8 mouse cellular contexts compared by ENCODE assay signal in the genomic region with DNA sequence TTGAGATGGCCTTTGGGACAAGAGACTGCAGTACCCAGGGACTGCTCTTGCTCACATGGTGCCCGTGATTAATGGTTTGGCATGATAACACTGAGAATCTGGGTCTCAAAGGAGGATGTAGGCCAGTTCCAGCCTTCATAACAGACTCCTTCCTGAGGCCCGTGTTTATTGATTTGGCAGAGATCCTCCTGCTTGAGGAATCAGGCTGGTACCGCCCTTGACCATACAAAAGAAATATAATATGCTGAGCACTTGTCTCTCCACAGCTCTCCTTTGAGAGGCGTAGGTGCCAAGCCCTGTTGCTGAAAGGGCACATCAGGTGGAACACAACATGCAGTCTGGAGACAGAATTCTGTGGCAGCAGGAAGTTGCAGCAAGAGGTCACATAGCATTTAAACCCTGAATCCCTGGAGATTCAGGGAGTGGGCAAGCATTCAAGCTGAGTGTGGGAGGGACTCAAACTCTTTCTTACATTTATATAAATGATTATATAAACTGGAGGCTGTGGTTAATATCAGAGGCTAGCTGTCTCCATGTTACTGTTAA. TPM values are rescaled to one million over a fixed set of nuclear protein-coding genes. Genes with fewer than 3 reads are reported as not detected.
A peak's percentile ranks its signal among the peaks of the same experiment; 100 is the strongest.
DNase-seq lines count a peak whose midpoint lies in the region; ATAC-seq and TF ChIP-seq lines count a peak whose summit lies in the region.

No protein-coding gene starts in this region.

- 35% methylated on average over 4 of the region's 4 CpGs for WGBS in forebrain, embryonic 16.5 days
- WGBS in intestine, embryonic 14.5 days: 20% methylated on average over 4 of the region's 4 CpGs
- WGBS in liver, postnatal 0 days (ENCODE audit: insufficient replicate concordance): 43% methylated on average over 4 of the region's 4 CpGs
- 19% methylated on average over 4 of the region's 4 CpGs for WGBS in stomach, embryonic 14.5 days

- DNase-seq in MN1 (ENCODE audit: low spot score): peak; percentile 25
- peak; percentile 66 for DNase-seq in intestine, embryonic 14.5 days (ENCODE audit: low spot score)
- no peak for DNase-seq in liver, postnatal 0 days
- DNase-seq in frontal cortex, postnatal 36 days (ENCODE audit: low spot score in 2 of 2): no peak
- no peak for DNase-seq in right cerebral cortex, adult 18-20 months

- no peak for TF ChIP-seq EP300 in liver, postnatal 0 days (IDR thresholded peaks at IDR 0.05; ENCODE audit: low read depth)

- H3K9me3 ChIP-seq in forebrain, embryonic 16.5 days (ENCODE audit: control insufficient read depth, low read length): no peaks in the 10 kb centered on the region
- no peaks in the 10 kb centered on the region for H3K9me3 ChIP-seq in intestine, embryonic 14.5 days (ENCODE audit: control insufficient read depth, low read length)
- no peaks in the 10 kb centered on the region for H3K9me3 ChIP-seq in liver, postnatal 0 days (ENCODE audit: low read length)
- no peaks in the 10 kb centered on the region for H3K9me3 ChIP-seq in stomach, embryonic 14.5 days (ENCODE audit: control insufficient read depth, low read depth, low read length)

- H3K27ac ChIP-seq in brown adipose tissue, adult 24 weeks (replicated peaks; ENCODE audit: low read depth, low read length): peak overlapping the region; percentile 81
- H3K27ac ChIP-seq in forebrain, embryonic 16.5 days (ENCODE audit: low read length): peak overlapping the region; percentile 47; the same call in 1 of the 2 replicates
- peak overlapping the region; percentile 89 for H3K27ac ChIP-seq in intestine, embryonic 14.5 days (ENCODE audit: low read depth)
- peak overlapping the region; percentile 44 for H3K27ac ChIP-seq in liver, postnatal 0 days (ENCODE audit: low read depth)
- H3K27ac ChIP-seq in stomach, embryonic 14.5 days (ENCODE audit: low read length): peak overlapping the region; percentile 94

- H3K36me3 ChIP-seq in forebrain, embryonic 16.5 days (ENCODE audit: control insufficient read depth, insufficient read depth): no peaks in the 10 kb centered on the region
- H3K36me3 ChIP-seq in intestine, embryonic 14.5 days (ENCODE audit: control insufficient read depth, insufficient read depth, low read length): 0 out of 2 replicates have a peak, but pooled peaks cover 4% of the 10 kb centered on the region
- no peaks in the 10 kb centered on the region for H3K36me3 ChIP-seq in liver, postnatal 0 days (replicated peaks; ENCODE audit: insufficient read depth, low read length)
- H3K36me3 ChIP-seq in stomach, embryonic 14.5 days (ENCODE audit: control insufficient read depth, insufficient read depth, low read length): no peaks in the 10 kb centered on the region

- H3K4me3 ChIP-seq in brown adipose tissue, adult 24 weeks (ENCODE audit: insufficient read depth, low read depth, low read length): no peak overlapping the region
- no peak overlapping the region for H3K4me3 ChIP-seq in forebrain, embryonic 16.5 days (replicated peaks; ENCODE audit: low read length)
- no peak overlapping the region for H3K4me3 ChIP-seq in intestine, embryonic 14.5 days (ENCODE audit: low read depth, low read length)
- H3K4me3 ChIP-seq in liver, postnatal 0 days (ENCODE audit: low read depth, low read length): no peak overlapping the region
- H3K4me3 ChIP-seq in stomach, embryonic 14.5 days (ENCODE audit: low read depth, low read length): no peak overlapping the region

- peaks cover 26% of the 10 kb centered on the region for H3K4me1 ChIP-seq in brown adipose tissue, adult 24 weeks (ENCODE audit: control insufficient read depth, insufficient read depth, insufficient read length, low read length)
- H3K4me1 ChIP-seq in forebrain, embryonic 16.5 days (replicated peaks; ENCODE audit: control insufficient read depth, insufficient read depth, low read length): peaks cover 25% of the 10 kb centered on the region
- H3K4me1 ChIP-seq in intestine, embryonic 14.5 days (replicated peaks; ENCODE audit: control insufficient read depth, insufficient read depth, low read length): peaks cover 60% of the 10 kb centered on the region
- peaks cover 8% of the 10 kb centered on the region for H3K4me1 ChIP-seq in liver, postnatal 0 days (ENCODE audit: insufficient read depth)
- peaks cover 50% of the 10 kb centered on the region for H3K4me1 ChIP-seq in stomach, embryonic 14.5 days (ENCODE audit: control insufficient read depth, insufficient read depth, low read length)

- no peaks in the 10 kb centered on the region for H3K27me3 ChIP-seq in forebrain, embryonic 16.5 days (replicated peaks; ENCODE audit: control insufficient read depth, insufficient read depth, low read length)
- no peaks in the 10 kb centered on the region for H3K27me3 ChIP-seq in intestine, embryonic 14.5 days (replicated peaks; ENCODE audit: control insufficient read depth, insufficient read depth, low read length)
- H3K27me3 ChIP-seq in liver, postnatal 0 days (ENCODE audit: insufficient read depth, low read length): no peaks in the 10 kb centered on the region
- no peaks in the 10 kb centered on the region for H3K27me3 ChIP-seq in stomach, embryonic 14.5 days (ENCODE audit: control insufficient read depth, insufficient read depth, low read length)

- H3K4me2 ChIP-seq in forebrain, embryonic 16.5 days (ENCODE audit: low read length): no peak overlapping the region
- peak overlapping the region; percentile 26 for H3K4me2 ChIP-seq in intestine, embryonic 14.5 days (ENCODE audit: low read length)
- no peak overlapping the region for H3K4me2 ChIP-seq in liver, postnatal 0 days (ENCODE audit: low read depth, low read length)
- H3K4me2 ChIP-seq in stomach, embryonic 14.5 days (replicated peaks; ENCODE audit: low read depth, low read length): peak overlapping the region; percentile 12; the same call in 1 of the 2 replicates

- H3K9ac ChIP-seq in forebrain, embryonic 16.5 days (replicated peaks; ENCODE audit: low read depth, low read length): no peak overlapping the region
- H3K9ac ChIP-seq in intestine, embryonic 14.5 days (ENCODE audit: low read length): no peak overlapping the region
- H3K9ac ChIP-seq in liver, postnatal 0 days (replicated peaks): no peak overlapping the region
- H3K9ac ChIP-seq in stomach, embryonic 14.5 days (replicated peaks; ENCODE audit: low read depth, low read length): no peak overlapping the region

- peak; percentile 45; the same call in 1 of the 2 replicates for ATAC-seq in forebrain, embryonic 16.5 days
- ATAC-seq in intestine, embryonic 14.5 days (replicated peaks; ENCODE audit: low FRiP score, low TSS enrichment, low read depth): peak; percentile 66; the same call in 1 of the 2 replicates
- ATAC-seq in liver, postnatal 0 days: no peak
- ATAC-seq in stomach, embryonic 14.5 days (ENCODE audit: insufficient number of reproducible peaks, insufficient read depth, low FRiP score, low read depth): peak; percentile 62; the same call in 1 of the 2 replicates

- TF ChIP-seq CTCF in liver, postnatal 0 days (IDR thresholded peaks at IDR 0.05; ENCODE audit: low read depth): no peak

RNA-seq across cellular contexts. Expression of gene Gnaq, which starts 36.1 kb away (rescaled TPM):
- polyA plus RNA-seq in brown adipose tissue, adult 24 weeks (2012; ENCODE audit: insufficient read depth, insufficient read length, missing spikeins): 19.4 and 23.8 TPM in 2 replicates
- polyA plus RNA-seq in forebrain, embryonic 16.5 days (2015; fragmentation: Nextera tagmentation; extraction: Ambion mirVana): 105 and 122 TPM in 2 replicates
- polyA plus RNA-seq in intestine, embryonic 14.5 days (2014; fragmentation: Nextera tagmentation; extraction: Ambion mirVana): 18.4 and 18.8 TPM in 2 replicates
- polyA plus RNA-seq in liver, postnatal 0 days (2015; fragmentation: Nextera tagmentation; extraction: Ambion mirVana): 4.9 and 5.3 TPM in 2 replicates
- polyA plus RNA-seq in stomach, embryonic 14.5 days (2014; fragmentation: Nextera tagmentation; extraction: Ambion mirVana): 22.6 and 23.3 TPM in 2 replicates

Comparison
In these comparisons a context has a peak if more than half of its experiments do, and no peak if none do; other contexts are left out.
1. DNase-seq: peak in MN1 (single experiment) and intestine, embryonic 14.5 days (single experiment); none in liver, postnatal 0 days (single experiment), frontal cortex, postnatal 36 days (0 of 2) and right cerebral cortex, adult 18-20 months (single experiment).
2. H3K27ac ChIP-seq: peak in every context shown above with its lines; median percentile 94 in stomach, embryonic 14.5 days; 89 in intestine, embryonic 14.5 days; 81 in brown adipose tissue, adult 24 weeks; 47 in forebrain, embryonic 16.5 days; 44 in liver, postnatal 0 days.
3. H3K4me2 ChIP-seq: peak in intestine, embryonic 14.5 days (single experiment) and stomach, embryonic 14.5 days (single experiment); none in forebrain, embryonic 16.5 days (single experiment) and liver, postnatal 0 days (single experiment).